Mouse (Mus musculus): ENCODE measurements around the gene Vmn1r212. TPM values are rescaled to one million over a fixed set of nuclear protein-coding genes. Genes with fewer than 3 reads are reported as not detected.
"Not testable (repeated sequence)": the region's sequence is repeated elsewhere in the genome, so short reads cannot be mapped to it uniquely, and the experiment has no call there.

The Vmn1r212 gene
- not detected in 2 replicates for polyA plus RNA-seq (2015; fragmentation: Nextera tagmentation; extraction: Ambion mirVana)

- WGBS = 84% methylated on average over 4 of the region's 4 CpGs
- H3K4me3 ChIP-seq = no peak within 1 kb of the TSS
- no peak for ATAC-seq (replicated peaks)
These were observed at the start of gene Vmn1r212 for GRCm38 (mm10) chr13:22884105-22884504. TSS of gene Vmn1r212 (minus strand) at chr13:22884205.

GRCm38 (mm10) chr13:22879257-22879656 is 4.7 kb downstream of the Vmn1r212 start:
- no peak overlapping the region for H3K27ac ChIP-seq
- ATAC-seq (replicated peaks) = no peak
- H3K9ac ChIP-seq = no peak overlapping the region
- H3K9me3 ChIP-seq = no peaks in the 10 kb centered on the region
- H3K4me3 ChIP-seq = no peak overlapping the region
- no peak overlapping the region for H3K4me2 ChIP-seq
- no peaks in the 10 kb centered on the region for H3K36me3 ChIP-seq (replicated peaks)
- H3K27me3 ChIP-seq (replicated peaks) = no peaks in the 10 kb centered on the region
- no peaks in the 10 kb centered on the region for H3K4me1 ChIP-seq
- WGBS = 97% methylated on average over 1 of the region's 1 CpGs

More at GRCm38 (mm10) chr13:22884105-22884504, at the start of gene Vmn1r212:
- H3K9me3 ChIP-seq = no peaks in the 10 kb centered on the region
- H3K27me3 ChIP-seq (replicated peaks) = no peaks in the 10 kb centered on the region
- no peak within 1 kb of the TSS for H3K27ac ChIP-seq
- H3K36me3 ChIP-seq (replicated peaks) = no peaks in the 10 kb centered on the region
- H3K4me2 ChIP-seq = no peak within 1 kb of the TSS
- no peak within 1 kb of the TSS for H3K9ac ChIP-seq
- no peaks in the 10 kb centered on the region for H3K4me1 ChIP-seq

- Histone ChIP-seq H3K4me3 (no peak within 1 kb of the TSS), H3K9me3 (no peaks in the 10 kb centered on the region), H3K9ac (no peak within 1 kb of the TSS), H3K4me1 (no peaks in the 10 kb centered on the region), H3K27me3 (replicated peaks) (no peaks in the 10 kb centered on the region), H3K4me2 (no peak within 1 kb of the TSS), H3K36me3 (replicated peaks) (no peaks in the 10 kb centered on the region), H3K27ac (no peak within 1 kb of the TSS)
- 73% methylated on average over 1 of the region's 1 CpGs for WGBS
- no peak for ATAC-seq (replicated peaks)
These were observed 26.5 kb downstream of the Vmn1r212 start, which contains the start of gene Vmn1r211 for GRCm38 (mm10) chr13:22857461-22857860. TSS of gene Vmn1r211 (minus strand) at chr13:22857561.

GRCm38 (mm10) chr13:22854760-22855159 is 29.2 kb downstream of the Vmn1r212 start:
- Histone ChIP-seq H3K4me2 (no peak overlapping the region), H3K36me3 (replicated peaks) (no peaks in the 10 kb centered on the region), H3K4me3 (no peak overlapping the region), H3K9ac (no peak overlapping the region), H3K27me3 (replicated peaks) (no peaks in the 10 kb centered on the region), H3K9me3 (no peaks in the 10 kb centered on the region), H3K4me1 (no peaks in the 10 kb centered on the region), H3K27ac (no peak overlapping the region)
- ATAC-seq (replicated peaks) = no peak
- 75% methylated on average over 4 of the region's 4 CpGs for WGBS

- ATAC-seq (replicated peaks) = no peak
- Histone ChIP-seq H3K4me3 (no peak overlapping the region), H3K9me3 (no peaks in the 10 kb centered on the region), H3K27ac (no peak overlapping the region), H3K27me3 (replicated peaks) (no peaks in the 10 kb centered on the region), H3K4me2 (no peak overlapping the region), H3K9ac (no peak overlapping the region), H3K4me1 (no peaks in the 10 kb centered on the region), H3K36me3 (replicated peaks) (no peaks in the 10 kb centered on the region)
- WGBS = 79% methylated on average over 1 of the region's 1 CpGs
These were observed 37.2 kb downstream of the Vmn1r212 start for GRCm38 (mm10) chr13:22846798-22847197.

- not testable (repeated sequence) for H3K9ac ChIP-seq; H3K4me1 ChIP-seq; H3K36me3 ChIP-seq (replicated peaks); H3K4me3 ChIP-seq; H3K27ac ChIP-seq; H3K27me3 ChIP-seq (replicated peaks); H3K9me3 ChIP-seq; ATAC-seq (replicated peaks); H3K4me2 ChIP-seq
- WGBS = 50% methylated on average over 3 of the region's 3 CpGs
These were observed 39.7 kb downstream of the Vmn1r212 start for GRCm38 (mm10) chr13:22844304-22844703.

Other genes starting within 250 kb of the Vmn1r212 start
- gene Vmn1r207-ps, start 154.6 kb downstream of the Vmn1r212 start, polyA plus RNA-seq (2015; fragmentation: Nextera tagmentation; extraction: Ambion mirVana) = not detected in 2 replicates
- gene Vmn1r208, start 106.8 kb downstream of the Vmn1r212 start, polyA plus RNA-seq (2015; fragmentation: Nextera tagmentation; extraction: Ambion mirVana) = not detected in 2 replicates
- not detected in 2 replicates for gene Vmn1r209, start 74.5 kb downstream of the Vmn1r212 start, polyA plus RNA-seq (2015; fragmentation: Nextera tagmentation; extraction: Ambion mirVana)
- not detected in 2 replicates for gene Vmn1r210, start 52.9 kb downstream of the Vmn1r212 start, polyA plus RNA-seq (2015; fragmentation: Nextera tagmentation; extraction: Ambion mirVana)
- gene Vmn1r211, start 26.6 kb downstream of the Vmn1r212 start, polyA plus RNA-seq (2015; fragmentation: Nextera tagmentation; extraction: Ambion mirVana) = not detected in 2 replicates
- gene Vmn1r213, start 123.5 kb upstream of the Vmn1r212 start, polyA plus RNA-seq (2015; fragmentation: Nextera tagmentation; extraction: Ambion mirVana) = not detected in 2 replicates
- not detected in 2 replicates for gene Vmn1r214, start 146.2 kb upstream of the Vmn1r212 start, polyA plus RNA-seq (2015; fragmentation: Nextera tagmentation; extraction: Ambion mirVana)
- gene Vmn1r215, start 183.8 kb upstream of the Vmn1r212 start, polyA plus RNA-seq (2015; fragmentation: Nextera tagmentation; extraction: Ambion mirVana) = not detected in 2 replicates
- not detected in 2 replicates for gene Vmn1r217, start 234.0 kb upstream of the Vmn1r212 start, polyA plus RNA-seq (2015; fragmentation: Nextera tagmentation; extraction: Ambion mirVana)
- not detected in 2 replicates for gene Vmn1r218, start 248.9 kb upstream of the Vmn1r212 start, polyA plus RNA-seq (2015; fragmentation: Nextera tagmentation; extraction: Ambion mirVana)

Measured in midbrain, embryonic 15.5 days (tissue).